Mouse (Mus musculus): ENCODE measurements around the gene Scnn1a.
A peak's percentile ranks its signal among the peaks of the same experiment; 100 is the strongest.

DNA sequence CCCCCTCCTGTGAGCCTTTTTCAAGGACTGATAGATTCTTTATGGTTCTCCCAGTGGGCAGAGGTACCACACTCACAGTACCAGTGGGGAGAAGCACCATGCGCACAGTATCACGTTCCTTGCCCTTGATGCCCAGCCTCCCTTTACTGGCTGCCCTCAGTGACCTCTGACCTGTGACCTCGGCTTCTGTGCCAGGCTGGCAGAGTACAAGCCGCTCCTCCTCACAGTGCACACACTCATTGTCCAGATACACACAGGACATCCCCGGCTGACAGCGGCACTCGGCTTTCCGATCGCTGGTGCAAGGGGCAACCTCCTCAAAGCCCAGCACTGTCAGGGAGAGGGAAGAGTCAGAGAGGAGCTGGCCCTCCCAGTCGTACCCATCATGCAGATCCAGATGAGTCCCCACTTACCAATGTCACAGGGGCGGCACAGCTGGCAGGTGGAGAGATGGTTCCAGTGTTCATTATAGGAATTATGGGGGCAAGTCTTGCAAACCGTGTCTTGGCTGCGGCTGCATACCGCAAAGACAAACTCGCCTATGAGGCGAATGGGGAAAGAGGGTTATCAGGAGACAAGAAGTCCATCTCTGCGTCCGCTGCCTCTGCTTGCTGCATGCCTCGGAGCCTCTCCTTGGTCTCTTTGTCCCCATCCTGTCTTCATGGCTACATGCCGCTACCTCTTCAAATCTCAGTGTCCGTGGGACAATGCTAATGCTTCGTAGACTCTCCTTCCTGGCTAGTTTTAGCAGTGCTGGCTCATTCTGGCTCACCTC is 7.7 kb upstream of the Scnn1a start:
- TF ChIP-seq POLR2A (IDR thresholded peaks at IDR 0.05; ENCODE audit: low read depth, low read length) (peak; percentile 27; the same call in 1 of the 2 replicates), CTCF (IDR thresholded peaks at IDR 0.05; ENCODE audit: extremely low read depth, insufficient read length, insufficient replicate concordance, low read depth, low read length) (no peak)

Measured in small intestine, adult 2 months (tissue).